Mouse (Mus musculus) neural tube, embryonic 13.5 days (tissue): ENCODE results near the gene Spag9. TPM values are rescaled to one million over a fixed set of nuclear protein-coding genes. Genes with fewer than 3 reads are reported as not detected.

Source experiments
- ATAC-seq: fragments of 200-750 bp; cut with Nextera tagmentation; 2 replicates; pipeline ENCODE4 v1.8.0; 2017; ENCODE audit warnings: low read depth, mild to moderate bottlenecking, moderate TSS enrichment, moderate library complexity
- H3K27ac ChIP-seq: fragments of 300-500 bp; sonication (generic); replicated peaks from 2 replicates; pipeline ENCODE4 v1.5.1; 2015; ENCODE audit warnings: moderate library complexity, mild to moderate bottlenecking, inconsistent platforms
- H3K27me3 ChIP-seq: fragments of 300-500 bp; sonication (generic); 2 replicates; pipeline ENCODE4 v1.6.1; 2015; ENCODE audit warnings: mild to moderate bottlenecking, inconsistent platforms
- H3K36me3 ChIP-seq: fragments of 300-500 bp; sonication (generic); 2 replicates; pipeline ENCODE4 v1.6.1; 2015; ENCODE audit warnings: mild to moderate bottlenecking, inconsistent platforms
- H3K4me1 ChIP-seq: fragments of 300-500 bp; sonication (generic); replicated peaks from 2 replicates; pipeline ENCODE4 v1.6.1; 2015; ENCODE audit warnings: inconsistent platforms
- H3K4me2 ChIP-seq: fragments of 300-500 bp; sonication (generic); 2 replicates; pipeline ENCODE4 v1.6.1; 2015; ENCODE audit warnings: inconsistent platforms, mild to moderate bottlenecking, moderate library complexity
- H3K4me3 ChIP-seq: fragments of 300-500 bp; sonication (generic); 2 replicates; pipeline ENCODE4 v1.5.1; 2015; ENCODE audit warnings: mild to moderate bottlenecking, inconsistent platforms
- H3K9ac ChIP-seq: fragments of 300-500 bp; sonication (generic); 2 replicates; pipeline ENCODE4 v1.6.1; 2015; ENCODE audit warnings: moderate library complexity, mild to moderate bottlenecking, inconsistent platforms
- H3K9me3 ChIP-seq: fragments of 300-500 bp; sonication (generic); 2 replicates; pipeline ENCODE4 v1.6.1; 2016; ENCODE audit warnings: inconsistent platforms
- WGBS: fragments of 180-500 bp; shearing (Covaris S2); methylation state at CpG from one replicate; pipeline ENCODE4 v1.1.7; 2015; 5-methylcytosine and 5-hydroxymethylcytosine counted together
- polyA plus RNA-seq: library from polyadenylated mRNA; unstranded; fragments of >200 nt; fragmentation: Nextera tagmentation; extraction: Ambion mirVana; gene quantifications from 2 replicates; pipeline ENCODE4 v1.2.1, GENCODE M21; 2015

Spag9 gene
- polyA plus RNA-seq, 1 experiment from 2014 or later, result 82.4 TPM

- Histone ChIP-seq H3K9me3 (no peaks in the 10 kb centered on the region), H3K4me1 (peaks cover 25% of the 10 kb centered on the region), H3K4me2 (no peak overlapping the region), H3K9ac (no peak overlapping the region), H3K36me3 (no peaks in the 10 kb centered on the region), H3K27ac (no peak overlapping the region), H3K27me3 (no peaks in the 10 kb centered on the region), H3K4me3 (no peak overlapping the region)
- 69% methylated on average over 4 of the region's 4 CpGs for WGBS
- no peak for ATAC-seq
Measured at GRCm38 (mm10) chr11:94165745-94166144, 169.9 kb downstream of the Spag9 start.

- Histone ChIP-seq H3K4me3 (no peak overlapping the region), H3K4me1 (peaks cover 7% of the 10 kb centered on the region), H3K27me3 (no peaks in the 10 kb centered on the region), H3K36me3 (no peaks in the 10 kb centered on the region), H3K9ac (no peak overlapping the region), H3K27ac (no peak overlapping the region), H3K4me2 (no peak overlapping the region), H3K9me3 (no peaks in the 10 kb centered on the region)
- 42% methylated on average over 5 of the region's 5 CpGs for WGBS
- ATAC-seq, result no peak
Measured at GRCm38 (mm10) chr11:94168238-94168637, 172.3 kb downstream of the Spag9 start.

GRCm38 (mm10) chr11:94169596-94169995, 173.7 kb downstream of the Spag9 start:
- Histone ChIP-seq H3K4me2 (no peak overlapping the region), H3K9ac (no peak overlapping the region), H3K9me3 (no peaks in the 10 kb centered on the region), H3K36me3 (no peaks in the 10 kb centered on the region), H3K4me1 (no peaks in the 10 kb centered on the region), H3K4me3 (no peak overlapping the region), H3K27ac (no peak overlapping the region), H3K27me3 (no peaks in the 10 kb centered on the region)
- ATAC-seq, result no peak
- 73% methylated on average over 5 of the region's 5 CpGs for WGBS

GRCm38 (mm10) chr11:94171691-94172090, 175.8 kb downstream of the Spag9 start:
- peaks cover 6% of the 10 kb centered on the region for H3K4me1 ChIP-seq
- no peak for ATAC-seq
- whole genome bisulfite sequencing, result 92% methylated on average over 5 of the region's 5 CpGs
- no peak overlapping the region for H3K4me2 ChIP-seq
- no peaks in the 10 kb centered on the region for H3K36me3 ChIP-seq
- no peaks in the 10 kb centered on the region for H3K9me3 ChIP-seq
- H3K27ac ChIP-seq, result no peak overlapping the region
- H3K27me3 ChIP-seq, result no peaks in the 10 kb centered on the region
- no peak overlapping the region for H3K4me3 ChIP-seq
- no peak overlapping the region for H3K9ac ChIP-seq

- WGBS, result 77% methylated on average over 9 of the region's 9 CpGs
- H3K4me1 ChIP-seq, result peaks cover 6% of the 10 kb centered on the region
- no peak overlapping the region for H3K27ac ChIP-seq
- H3K4me2 ChIP-seq, result no peak overlapping the region
- no peaks in the 10 kb centered on the region for H3K27me3 ChIP-seq
- H3K36me3 ChIP-seq, result no peaks in the 10 kb centered on the region
- H3K9me3 ChIP-seq, result no peaks in the 10 kb centered on the region
- no peak overlapping the region for H3K4me3 ChIP-seq
- no peak overlapping the region for H3K9ac ChIP-seq
- ATAC-seq, result no peak; the same call in 1 of the 2 replicates
Measured at GRCm38 (mm10) chr11:94172186-94172585, 176.3 kb downstream of the Spag9 start.

- 72% methylated on average over 4 of the region's 4 CpGs for WGBS
- H3K4me2 ChIP-seq, result no peak overlapping the region
- H3K36me3 ChIP-seq, result no peaks in the 10 kb centered on the region
- no peak overlapping the region for H3K9ac ChIP-seq
- no peak for ATAC-seq
- H3K4me3 ChIP-seq, result no peak overlapping the region
- no peak overlapping the region for H3K27ac ChIP-seq
- peaks cover 6% of the 10 kb centered on the region for H3K4me1 ChIP-seq
- H3K9me3 ChIP-seq, result no peaks in the 10 kb centered on the region
- H3K27me3 ChIP-seq, result no peaks in the 10 kb centered on the region
Measured at GRCm38 (mm10) chr11:94173726-94174146, 177.8 kb downstream of the Spag9 start.

- Histone ChIP-seq H3K4me1 (peaks cover 6% of the 10 kb centered on the region), H3K36me3 (no peaks in the 10 kb centered on the region), H3K27me3 (no peaks in the 10 kb centered on the region), H3K9me3 (no peaks in the 10 kb centered on the region), H3K27ac (no peak overlapping the region), H3K9ac (no peak overlapping the region), H3K4me2 (no peak overlapping the region), H3K4me3 (no peak overlapping the region)
- 77% methylated on average over 7 of the region's 7 CpGs for WGBS
- ATAC-seq, result no peak
Measured at GRCm38 (mm10) chr11:94175288-94175687, 179.4 kb downstream of the Spag9 start.

Other genes starting within 250 kb of the Spag9 start
- gene Utp18, start 110.3 kb upstream of the Spag9 start, polyA plus RNA-seq, result 31.6 and 35.8 TPM in 2 replicates
- 28.1 and 33.4 TPM in 2 replicates for gene Mbtd1, start 110.2 kb upstream of the Spag9 start, polyA plus RNA-seq
- gene Nme2, start 39.8 kb upstream of the Spag9 start, polyA plus RNA-seq, result 86.7 and 107 TPM in 2 replicates
- 330 and 375 TPM in 2 replicates for gene Gm20390, start 27.8 kb upstream of the Spag9 start, polyA plus RNA-seq
- 302 and 356 TPM in 2 replicates for gene Nme1, start 27.6 kb upstream of the Spag9 start, polyA plus RNA-seq
- gene Tob1, start 215.4 kb downstream of the Spag9 start, polyA plus RNA-seq, result 32.5 and 37.6 TPM in 2 replicates
- 3.3 and 5.1 TPM in 2 replicates for gene Wfikkn2, start 249.9 kb downstream of the Spag9 start, polyA plus RNA-seq